Mouse (Mus musculus) stomach, embryonic 16.5 days (tissue): ENCODE measurements around the gene Fli1. TPM values are rescaled to one million over a fixed set of nuclear protein-coding genes. Genes with fewer than 3 reads are reported as not detected.

Experiments
- ATAC-seq: fragments of 200-750 bp; cut with Nextera tagmentation; 2 replicates; pipeline ENCODE4 v1.8.0; 2017; ENCODE audit warnings: moderate number of reproducible peaks, moderate TSS enrichment; ENCODE audit not compliant: insufficient read depth, low FRiP score
- H3K27ac ChIP-seq: fragments of 300-500 bp; sonication (generic); 2 replicates; pipeline ENCODE4 v1.5.1; 2014; ENCODE audit warnings: low read length
- H3K27me3 ChIP-seq: fragments of 300-500 bp; sonication (generic); 2 replicates; pipeline ENCODE4 v1.6.1; 2014; ENCODE audit warnings: low read length, control low read depth, mixed read lengths; ENCODE audit not compliant: control insufficient read depth, insufficient read depth
- H3K36me3 ChIP-seq: fragments of 300-500 bp; sonication (generic); 2 replicates; pipeline ENCODE4 v1.6.1; 2014; ENCODE audit warnings: low read length; ENCODE audit not compliant: control insufficient read depth, insufficient read depth
- H3K4me1 ChIP-seq: fragments of 300-500 bp; sonication (generic); 2 replicates; pipeline ENCODE4 v1.6.1; 2014; ENCODE audit warnings: low read length, control low read depth, mixed read lengths; ENCODE audit not compliant: control insufficient read depth, insufficient read depth
- H3K4me2 ChIP-seq: fragments of 300-500 bp; sonication (generic); 2 replicates; pipeline ENCODE4 v1.6.1; 2014; ENCODE audit warnings: low read depth, low read length, mixed read lengths
- H3K4me3 ChIP-seq: fragments of 300-500 bp; sonication (generic); replicated peaks from 2 replicates; pipeline ENCODE4 v1.5.1; 2014; ENCODE audit warnings: mild to moderate bottlenecking, low read length
- H3K9ac ChIP-seq: fragments of 300-500 bp; sonication (generic); 2 replicates; pipeline ENCODE4 v1.6.1; 2014; ENCODE audit warnings: low read length
- H3K9me3 ChIP-seq: fragments of 300-500 bp; sonication (generic); replicated peaks from 2 replicates; pipeline ENCODE4 v1.6.1; 2016; ENCODE audit warnings: low read length, control low read depth; ENCODE audit not compliant: control insufficient read depth
- WGBS: fragments of 180-500 bp; shearing (Covaris S2); extraction: QIAGEN DNeasy Blood & Tissue Kit; methylation state at CpG from one replicate; pipeline ENCODE4 v1.1.7; 2014; 5-methylcytosine and 5-hydroxymethylcytosine counted together
- polyA plus RNA-seq: library from polyadenylated mRNA; unstranded; fragments of >200 nt; fragmentation: Nextera tagmentation; extraction: Ambion mirVana; gene quantifications from 2 replicates; pipeline ENCODE4 v1.2.1, GENCODE M21; 2015

Gene Fli1
- polyA plus RNA-seq, 1 experiment from 2014 or later, result 12.8 TPM

GRCm38 (mm10) chr9:32492753-32493152 is 49.9 kb downstream of the Fli1 start:
- Histone ChIP-seq H3K4me1 (0 out of 2 replicates have a peak, but pooled peaks cover 4% of the 10 kb centered on the region), H3K27ac (no peak overlapping the region), H3K4me3 (no peak overlapping the region), H3K36me3 (no peaks in the 10 kb centered on the region), H3K4me2 (no peak overlapping the region), H3K9ac (no peak overlapping the region), H3K9me3 (no peaks in the 10 kb centered on the region), H3K27me3 (no peaks in the 10 kb centered on the region)
- ATAC-seq, result no peak
- WGBS, result 37% methylated on average over 2 of the region's 2 CpGs

GRCm38 (mm10) chr9:32491484-32491883 is 51.2 kb downstream of the Fli1 start:
- 0 out of 2 replicates have a peak, but pooled peaks cover 4% of the 10 kb centered on the region for H3K4me1 ChIP-seq
- ATAC-seq, result no peak
- no peaks in the 10 kb centered on the region for H3K36me3 ChIP-seq

GRCm38 (mm10) chr9:32489794-32490358 is 52.8 kb downstream of the Fli1 start:
- Histone ChIP-seq H3K36me3 (no peaks in the 10 kb centered on the region), H3K4me3 (no peak overlapping the region), H3K4me1 (no peaks in the 10 kb centered on the region), H3K27me3 (no peaks in the 10 kb centered on the region), H3K9ac (no peak overlapping the region), H3K27ac (no peak overlapping the region), H3K9me3 (no peaks in the 10 kb centered on the region), H3K4me2 (no peak overlapping the region)
- WGBS, result 85% methylated on average over 4 of the region's 4 CpGs
- no peak for ATAC-seq

More at GRCm38 (mm10) chr9:32491484-32491883, 51.2 kb downstream of the Fli1 start:
- Histone ChIP-seq H3K27me3 (no peaks in the 10 kb centered on the region), H3K9ac (no peak overlapping the region), H3K27ac (no peak overlapping the region), H3K4me3 (no peak overlapping the region), H3K9me3 (no peaks in the 10 kb centered on the region), H3K4me2 (no peak overlapping the region)
- 90% methylated on average over 2 of the region's 2 CpGs for WGBS

DNA sequence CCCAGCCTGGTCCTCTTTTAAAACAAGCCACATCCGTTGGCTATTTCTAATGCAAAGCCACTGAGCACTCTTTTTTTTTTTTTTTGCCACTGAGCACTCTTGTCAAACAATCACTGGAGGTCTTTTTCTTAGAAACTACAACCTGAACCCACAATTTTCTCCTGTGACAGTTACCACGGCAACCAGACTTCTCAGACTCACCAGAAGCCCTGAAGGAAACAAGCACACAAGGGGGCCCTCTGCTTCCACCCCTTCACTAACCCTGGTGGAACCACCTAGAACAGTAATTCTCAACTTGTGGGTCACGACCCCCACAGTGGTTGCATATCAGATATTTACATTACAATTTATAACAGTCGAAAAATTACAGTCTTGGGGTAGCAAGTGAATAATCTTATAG is 53.3 kb downstream of the Fli1 start:
- Histone ChIP-seq H3K27me3 (no peaks in the 10 kb centered on the region), H3K36me3 (no peaks in the 10 kb centered on the region), H3K9me3 (no peaks in the 10 kb centered on the region), H3K4me2 (no peak overlapping the region), H3K4me1 (no peaks in the 10 kb centered on the region), H3K27ac (no peak overlapping the region), H3K9ac (no peak overlapping the region), H3K4me3 (no peak overlapping the region)
- WGBS, result 55% methylated on average over 4 of the region's 4 CpGs
- ATAC-seq, result no peak

GRCm38 (mm10) chr9:32488627-32489026 is 54.0 kb downstream of the Fli1 start:
- Histone ChIP-seq H3K4me2 (no peak overlapping the region), H3K9me3 (no peaks in the 10 kb centered on the region), H3K27me3 (no peaks in the 10 kb centered on the region), H3K36me3 (no peaks in the 10 kb centered on the region), H3K4me1 (no peaks in the 10 kb centered on the region), H3K9ac (no peak overlapping the region), H3K4me3 (no peak overlapping the region), H3K27ac (no peak overlapping the region)
- ATAC-seq, result no peak

GRCm38 (mm10) chr9:32487823-32488222 is 54.8 kb downstream of the Fli1 start:
- no peaks in the 10 kb centered on the region for H3K4me1 ChIP-seq
- H3K9me3 ChIP-seq, result no peaks in the 10 kb centered on the region
- H3K4me2 ChIP-seq, result no peak overlapping the region
- no peak for ATAC-seq
- no peaks in the 10 kb centered on the region for H3K36me3 ChIP-seq
- no peak overlapping the region for H3K4me3 ChIP-seq
- no peak overlapping the region for H3K9ac ChIP-seq
- no peaks in the 10 kb centered on the region for H3K27me3 ChIP-seq
- 93% methylated on average over 5 of the region's 5 CpGs for WGBS
- no peak overlapping the region for H3K27ac ChIP-seq

DNA sequence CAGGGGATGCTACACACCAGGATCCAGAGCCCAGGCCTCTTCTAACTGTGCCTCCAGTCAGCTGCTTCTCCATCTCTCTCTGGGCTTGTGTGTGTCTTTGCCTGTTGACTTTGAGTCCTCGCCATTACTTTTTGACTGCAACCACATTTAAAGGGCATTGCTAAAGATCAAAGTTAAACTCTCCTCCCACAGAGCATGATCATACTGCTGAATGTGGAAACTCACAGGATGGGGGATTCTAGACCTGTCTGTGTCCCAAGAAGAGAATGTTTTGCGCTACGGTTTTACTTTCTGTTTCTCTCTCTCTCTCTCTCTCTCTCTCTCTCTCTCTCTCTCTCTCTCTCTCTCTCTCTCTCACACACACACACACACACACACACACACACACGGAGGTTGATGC is 55.3 kb downstream of the Fli1 start:
- Histone ChIP-seq H3K27me3 (no peaks in the 10 kb centered on the region), H3K9me3 (no peaks in the 10 kb centered on the region), H3K4me1 (no peaks in the 10 kb centered on the region), H3K9ac (no peak overlapping the region), H3K27ac (no peak overlapping the region), H3K36me3 (no peaks in the 10 kb centered on the region), H3K4me2 (no peak overlapping the region), H3K4me3 (no peak overlapping the region)
- ATAC-seq, result no peak
- WGBS, result 85% methylated on average over 4 of the region's 4 CpGs

- ATAC-seq, result no peak
- Histone ChIP-seq H3K27me3 (no peaks in the 10 kb centered on the region), H3K4me3 (no peak overlapping the region), H3K4me2 (no peak overlapping the region), H3K9ac (no peak overlapping the region), H3K9me3 (no peaks in the 10 kb centered on the region), H3K36me3 (no peaks in the 10 kb centered on the region), H3K27ac (no peak overlapping the region), H3K4me1 (no peaks in the 10 kb centered on the region)
- WGBS, result 79% methylated on average over 5 of the region's 5 CpGs
Observed at GRCm38 (mm10) chr9:32480418-32480817, 62.2 kb downstream of the Fli1 start.

DNA sequence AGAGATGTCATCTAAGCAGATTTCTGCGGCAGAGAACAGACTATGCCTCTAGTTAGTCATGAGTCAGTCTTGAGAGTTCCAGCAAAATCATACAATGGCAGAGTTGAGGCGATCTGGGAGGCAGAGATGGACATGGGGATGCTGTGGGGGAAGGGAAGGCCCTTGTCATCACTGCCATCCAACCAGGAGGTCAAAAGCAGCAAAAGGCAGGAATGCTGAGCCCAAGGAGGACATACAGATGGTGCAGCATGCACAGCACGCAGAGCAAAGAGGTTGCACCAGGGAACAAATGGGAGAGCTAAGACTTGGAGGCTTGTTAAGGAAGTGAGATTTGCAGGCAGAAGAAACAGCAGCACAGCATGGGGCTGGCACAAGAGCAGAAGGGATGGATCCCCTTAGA is 63.9 kb downstream of the Fli1 start:
- 58% methylated on average over 3 of the region's 3 CpGs for WGBS
- no peak overlapping the region for H3K9ac ChIP-seq
- H3K36me3 ChIP-seq, result no peaks in the 10 kb centered on the region
- H3K27ac ChIP-seq, result no peak overlapping the region
- H3K27me3 ChIP-seq, result no peaks in the 10 kb centered on the region
- no peak for ATAC-seq
- H3K4me3 ChIP-seq, result no peak overlapping the region
- H3K9me3 ChIP-seq, result no peaks in the 10 kb centered on the region
- H3K4me2 ChIP-seq, result no peak overlapping the region
- no peaks in the 10 kb centered on the region for H3K4me1 ChIP-seq

- H3K9me3 ChIP-seq, result no peaks in the 10 kb centered on the region
- no peak overlapping the region for H3K4me2 ChIP-seq
- WGBS, result 18% methylated on average over 2 of the region's 2 CpGs
- no peaks in the 10 kb centered on the region for H3K4me1 ChIP-seq
- ATAC-seq, result no peak
- no peak overlapping the region for H3K9ac ChIP-seq
- no peak overlapping the region for H3K4me3 ChIP-seq
- H3K27ac ChIP-seq, result no peak overlapping the region
- no peaks in the 10 kb centered on the region for H3K27me3 ChIP-seq
- H3K36me3 ChIP-seq, result no peaks in the 10 kb centered on the region
Observed at GRCm38 (mm10) chr9:32478087-32478486, 64.6 kb downstream of the Fli1 start.
